19 mouse cellular contexts compared by ENCODE assay signal in the genomic region with DNA sequence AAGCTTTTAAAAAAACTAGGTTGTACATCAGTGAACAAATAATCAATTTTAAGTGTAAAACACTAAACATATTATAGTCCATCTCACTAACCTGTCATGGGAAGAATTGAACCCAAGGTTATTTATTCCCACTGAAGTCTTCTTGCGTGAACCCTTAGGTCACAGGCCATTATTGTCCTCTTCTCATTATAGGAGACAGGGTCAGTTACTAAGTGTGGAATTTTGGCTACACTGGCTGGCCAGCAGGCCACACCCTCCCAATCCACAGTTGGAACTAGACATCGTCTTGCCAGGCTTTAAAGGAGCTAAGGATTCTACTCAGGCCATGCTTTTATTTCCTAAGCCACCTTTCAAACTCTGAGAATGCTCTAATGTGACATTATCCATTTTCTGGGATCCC.
"Had no signal": no experiment of that assay in that cellular context is flagged by ENCODE, and none has a peak within 500 bp of the region (broad histone marks: within the 10 kb centered on the region; RNA-seq: fewer than 3 reads in every experiment).

No protein-coding gene starts in this region.

- ATAC-seq: liver, postnatal 0 days; midbrain, embryonic 13.5 days; midbrain, embryonic 16.5 days had no signal

- H3K27me3 ChIP-seq: liver, embryonic 15.5 days; midbrain, embryonic 13.5 days; neural tube, embryonic 13.5 days; neural tube, embryonic 15.5 days had no signal

- H3K4me2 ChIP-seq: liver, embryonic 15.5 days; lung, embryonic 14.5 days; midbrain, embryonic 13.5 days; neural tube, embryonic 13.5 days; neural tube, embryonic 15.5 days had no signal

- DNase-seq: liver, postnatal 0 days; lung, embryonic 14.5 days; lung, postnatal 10 days; lung, postnatal 4 days; retina, postnatal 1 day; right cerebral cortex, adult 18-20 months; right cerebral cortex, postnatal 25 days; right cerebral cortex, postnatal 4 days; spleen, adult 18-20 months; thymus, adult 18-20 months; thymus, postnatal 14 days; thymus, postnatal 36 days had no signal

- H3K9ac ChIP-seq: liver, embryonic 15.5 days; liver, postnatal 0 days; lung, embryonic 14.5 days; midbrain, embryonic 13.5 days; neural tube, embryonic 13.5 days; neural tube, embryonic 15.5 days had no signal

- H3K9me3 ChIP-seq: liver, embryonic 15.5 days; midbrain, embryonic 10.5 days; midbrain, embryonic 13.5 days; neural tube, embryonic 13.5 days; neural tube, embryonic 15.5 days had no signal

- H3K27ac ChIP-seq: liver, embryonic 15.5 days; midbrain, embryonic 10.5 days; midbrain, embryonic 13.5 days; neural tube, embryonic 13.5 days; neural tube, embryonic 15.5 days had no signal

- H3K4me3 ChIP-seq: liver, embryonic 15.5 days; midbrain, embryonic 10.5 days; midbrain, embryonic 13.5 days; myocyte; neural tube, embryonic 13.5 days; neural tube, embryonic 15.5 days had no signal
